Mouse (Mus musculus) splenic B cell, adult 2 months (primary cell): ENCODE measurements around the gene Bsg.

Experiments
- DNase-seq: peaks from one replicate; pipeline ENCODE4 v3.0.0-alpha.2; 2011; ENCODE audit warnings: low read depth, low spot score
- H3K27me3 ChIP-seq: 2 replicates; pipeline ENCODE4 v1.6.1; 2012; ENCODE audit warnings: mild to moderate bottlenecking, low read length, moderate library complexity, mixed read lengths; ENCODE audit not compliant: control insufficient read depth, poor library complexity, insufficient read depth, severe bottlenecking
- H3K36me3 ChIP-seq: 2 replicates; pipeline ENCODE4 v1.6.1; 2012; ENCODE audit warnings: mild to moderate bottlenecking, low read length, moderate library complexity, mixed read lengths; ENCODE audit not compliant: control insufficient read depth, poor library complexity, insufficient read depth, severe bottlenecking

Gene Bsg

DNA sequence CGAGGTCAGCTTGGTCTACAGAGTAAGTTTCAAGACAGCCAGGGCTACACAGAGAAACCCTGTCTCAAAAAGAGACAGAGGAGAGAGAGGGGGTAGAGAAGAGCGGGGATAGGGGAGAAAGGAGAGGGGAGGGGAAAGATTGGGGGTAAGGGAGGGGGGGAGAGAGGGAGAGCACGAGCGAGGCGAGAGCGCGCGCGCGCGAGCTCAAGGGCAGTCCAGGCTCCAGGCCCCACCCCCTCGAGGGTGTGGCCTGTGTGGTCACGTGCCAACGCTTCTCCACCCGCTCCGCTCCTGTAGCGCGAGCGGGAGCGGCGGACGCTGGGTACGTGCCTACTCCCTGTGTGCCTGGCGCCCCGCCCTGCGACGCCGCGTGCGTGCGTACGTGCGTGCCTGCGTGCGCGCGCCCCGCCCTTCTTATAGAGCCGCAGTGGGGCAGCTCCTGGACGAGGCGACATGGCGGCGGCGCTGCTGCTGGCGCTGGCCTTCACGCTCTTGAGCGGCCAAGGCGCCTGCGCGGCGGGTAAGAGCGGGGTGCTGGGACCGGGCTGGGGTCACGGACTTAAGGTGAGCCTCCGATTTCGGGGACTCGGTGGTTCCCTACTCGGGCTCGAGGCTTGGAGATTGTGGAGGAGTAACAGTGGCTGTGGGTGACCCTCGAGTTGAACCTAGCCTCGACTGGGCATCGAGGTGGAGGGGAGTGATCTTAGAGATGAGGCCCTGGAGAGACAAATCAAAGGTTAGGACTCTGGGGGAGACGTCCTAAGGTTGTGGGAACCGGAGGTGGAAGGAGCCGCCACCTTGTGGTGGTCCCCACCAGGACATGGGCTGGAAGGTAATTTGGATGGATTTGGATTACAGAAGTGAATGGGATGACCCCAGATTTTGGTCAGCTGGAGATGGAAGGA, at the start of gene Bsg:
Bsg (plus strand) TSS at position 427 of the 905 bp plus-strand sequence.
- Histone ChIP-seq H3K27me3 (no peaks in the 10 kb centered on the region), H3K36me3 (peaks cover 2% of the 10 kb centered on the region; the same call in 1 of the 2 replicates)
- peak; percentile 99 for DNase-seq

DNA sequence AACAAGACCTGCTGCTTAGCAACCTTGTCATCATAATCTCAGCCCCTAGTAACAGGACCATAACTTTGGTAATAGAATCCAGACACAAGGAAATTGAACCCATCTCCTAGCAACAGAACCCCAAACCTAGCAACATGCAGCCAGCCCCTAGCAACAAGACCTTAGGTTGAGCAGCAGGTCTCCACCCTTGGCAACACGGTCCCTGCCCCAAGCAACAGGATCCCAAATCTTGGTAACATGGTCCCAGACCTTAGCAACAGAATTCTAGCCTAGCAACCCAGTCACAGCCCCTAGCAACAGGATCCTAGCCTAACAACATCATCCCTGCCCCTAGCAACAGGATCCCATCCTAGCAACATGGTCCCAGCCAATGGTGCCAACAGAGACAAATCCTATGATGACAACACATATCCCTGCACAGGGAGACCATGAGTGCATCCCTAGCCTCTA, 49.3 kb upstream of the Bsg start:
- Histone ChIP-seq H3K27me3 (no peaks in the 10 kb centered on the region; the same call in 1 of the 2 replicates), H3K36me3 (no peaks in the 10 kb centered on the region)
- DNase-seq, result no peak

DNA sequence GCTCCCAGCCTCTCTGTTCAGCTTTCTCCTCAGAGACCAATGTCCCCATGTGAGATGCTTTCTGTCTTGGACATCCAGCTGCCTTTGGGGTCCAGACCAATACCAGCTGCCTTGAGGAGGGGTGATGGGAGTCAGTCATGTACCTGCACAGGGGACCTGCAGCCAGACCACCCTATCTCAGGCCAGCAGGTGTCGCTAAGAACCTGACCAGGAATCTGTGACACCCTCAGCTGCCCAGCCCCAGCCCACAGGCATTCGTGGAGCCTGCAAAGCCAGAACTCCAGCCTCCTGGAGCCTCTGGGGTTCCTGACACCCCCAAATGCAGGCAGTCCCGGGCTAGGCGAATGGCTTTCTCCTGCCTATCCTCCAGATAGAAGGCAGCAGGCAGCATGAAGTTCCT, 45.5 kb upstream of the Bsg start:
- peak; percentile 47 for DNase-seq
- H3K36me3 ChIP-seq, result no peaks in the 10 kb centered on the region
- H3K27me3 ChIP-seq, result no peaks in the 10 kb centered on the region; the same call in 1 of the 2 replicates

DNA sequence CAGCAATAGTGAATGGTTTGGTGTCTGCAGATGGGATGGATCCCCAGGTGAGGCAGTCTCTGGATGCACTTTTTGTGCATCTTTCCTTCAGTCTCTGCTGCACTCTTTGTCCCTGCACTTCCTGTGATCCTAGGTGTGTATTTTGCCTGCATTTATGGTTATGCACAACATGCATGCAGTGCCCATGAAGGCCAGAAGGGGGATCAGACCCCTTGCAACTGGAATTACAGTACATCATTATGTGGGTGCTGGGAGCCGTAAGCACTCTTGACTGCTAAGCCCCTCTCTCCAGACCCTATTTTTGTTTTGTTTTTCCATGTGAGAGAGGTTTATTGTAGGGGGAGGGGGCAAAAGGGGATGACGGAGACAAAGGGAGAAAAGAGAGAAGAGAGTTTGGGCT, 44.0 kb upstream of the Bsg start:
- no peaks in the 10 kb centered on the region; the same call in 1 of the 2 replicates for H3K27me3 ChIP-seq
- peak; percentile 30 for DNase-seq
- H3K36me3 ChIP-seq, result no peaks in the 10 kb centered on the region

DNA sequence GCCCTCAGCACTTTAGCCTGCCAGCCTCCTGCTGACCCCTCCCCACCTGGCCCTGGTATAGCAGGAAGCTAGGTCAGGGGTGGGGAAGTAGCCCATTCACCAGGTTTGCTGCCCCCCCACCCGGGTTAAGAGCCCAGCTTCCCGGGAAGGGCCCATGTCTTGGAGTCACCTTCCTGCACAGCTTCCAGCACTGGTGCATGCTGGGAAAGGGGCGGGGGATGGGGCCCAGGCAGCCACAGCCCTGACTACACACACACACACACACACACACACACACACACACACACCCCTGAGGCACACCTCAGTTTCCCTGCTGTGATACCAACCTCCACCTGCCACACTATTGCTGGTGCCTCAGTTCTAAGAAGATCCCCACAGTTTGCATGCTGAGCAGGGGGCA, 42.4 kb upstream of the Bsg start:
- DNase-seq, result no peak
- Histone ChIP-seq H3K27me3 (no peaks in the 10 kb centered on the region), H3K36me3 (no peaks in the 10 kb centered on the region)

DNA sequence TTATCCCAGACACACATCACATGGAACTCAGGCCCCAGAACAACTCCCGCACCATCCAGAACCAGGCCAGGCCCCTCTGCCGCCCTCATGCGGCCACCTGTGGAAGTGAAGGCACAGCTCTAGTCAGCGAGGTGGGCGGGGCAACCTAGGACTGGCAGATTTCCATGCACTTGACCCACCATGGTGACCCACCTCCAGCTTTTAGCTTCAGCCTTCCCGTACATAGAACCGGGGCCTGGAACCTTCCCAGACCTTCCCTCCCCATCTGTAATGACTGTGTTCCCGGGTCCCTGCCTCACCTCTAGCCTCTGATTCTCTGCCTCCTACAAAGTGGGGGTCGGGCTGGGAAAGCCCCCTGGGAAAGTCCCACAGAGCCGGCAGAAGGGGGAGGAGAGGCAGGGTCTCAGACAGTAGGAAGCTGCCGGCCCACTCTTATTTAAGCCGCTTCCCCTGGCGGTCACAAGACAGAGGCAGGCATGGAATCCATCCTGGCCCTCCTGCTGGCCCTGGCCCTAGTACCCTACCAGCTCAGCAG, 40.1 kb upstream of the Bsg start, which contains the start of gene Madcam1:
Madcam1 (plus strand) TSS at position 429 of the 535 bp plus-strand sequence.
- no peaks in the 10 kb centered on the region for H3K27me3 ChIP-seq
- peak; percentile 79 for DNase-seq
- H3K36me3 ChIP-seq, result no peaks in the 10 kb centered on the region

DNA sequence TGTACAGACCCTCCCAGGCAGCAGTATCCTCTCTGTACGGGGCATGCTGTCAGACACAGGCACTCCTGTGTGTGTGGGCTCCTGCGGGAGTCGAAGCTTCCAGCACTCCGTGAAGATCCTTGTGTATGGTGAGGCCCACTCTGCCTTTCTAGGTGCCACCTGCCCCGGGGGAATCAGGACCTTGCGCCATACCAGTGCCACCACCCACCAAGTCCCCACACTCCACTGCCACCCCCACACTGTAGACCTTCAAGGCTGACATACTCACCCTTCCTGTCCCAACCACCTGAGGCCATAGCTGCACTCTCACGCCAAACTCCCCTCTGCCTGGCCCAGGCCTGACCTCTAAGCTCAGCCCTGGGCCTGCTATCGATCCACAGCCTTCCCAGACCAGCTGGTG, 39.2 kb upstream of the Bsg start:
- Histone ChIP-seq H3K27me3 (no peaks in the 10 kb centered on the region), H3K36me3 (no peaks in the 10 kb centered on the region)
- no peak for DNase-seq

DNA sequence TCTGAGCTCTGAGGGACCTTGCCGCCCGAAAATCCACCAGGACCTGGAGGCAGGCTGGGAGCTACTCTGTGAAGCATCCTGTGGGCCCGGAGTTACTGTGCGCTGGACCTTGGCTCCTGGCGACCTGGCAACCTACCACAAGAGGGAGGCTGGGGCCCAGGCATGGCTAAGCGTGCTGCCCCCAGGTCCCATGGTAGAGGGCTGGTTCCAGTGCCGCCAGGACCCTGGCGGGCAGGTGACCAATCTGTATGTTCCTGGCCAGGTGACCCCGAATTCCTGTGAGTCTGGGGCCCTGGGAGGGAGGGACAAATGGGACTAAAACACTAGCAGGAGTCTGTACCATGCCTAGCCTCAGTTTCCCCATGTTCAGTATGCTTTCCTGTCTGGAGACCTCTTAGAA, 37.8 kb upstream of the Bsg start:
- no peak for DNase-seq

DNA sequence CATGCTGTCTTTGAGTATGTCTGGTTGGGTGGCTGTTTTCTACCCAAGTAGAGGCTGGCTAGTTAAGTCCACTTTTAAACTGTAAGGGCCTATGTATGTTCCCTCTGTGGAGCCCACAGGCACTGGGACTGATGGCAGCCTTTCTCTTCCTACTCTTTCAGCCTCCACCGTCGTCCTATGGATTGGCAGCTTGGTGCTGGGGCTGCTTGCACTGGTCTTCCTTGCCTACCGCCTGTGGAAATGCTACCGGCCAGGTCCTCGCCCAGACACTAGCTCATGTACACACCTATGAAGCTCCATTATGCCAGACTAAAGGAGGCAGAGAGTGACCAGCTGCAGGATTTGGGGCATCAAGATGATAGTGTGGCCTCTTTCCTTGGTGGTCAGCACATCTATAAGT, 36.2 kb upstream of the Bsg start:
- H3K36me3 ChIP-seq, result no peaks in the 10 kb centered on the region
- no peaks in the 10 kb centered on the region for H3K27me3 ChIP-seq
- no peak for DNase-seq

More for the DNA sequence above, 37.8 kb upstream of the Bsg start:
- Histone ChIP-seq H3K27me3 (no peaks in the 10 kb centered on the region), H3K36me3 (no peaks in the 10 kb centered on the region)

DNA sequence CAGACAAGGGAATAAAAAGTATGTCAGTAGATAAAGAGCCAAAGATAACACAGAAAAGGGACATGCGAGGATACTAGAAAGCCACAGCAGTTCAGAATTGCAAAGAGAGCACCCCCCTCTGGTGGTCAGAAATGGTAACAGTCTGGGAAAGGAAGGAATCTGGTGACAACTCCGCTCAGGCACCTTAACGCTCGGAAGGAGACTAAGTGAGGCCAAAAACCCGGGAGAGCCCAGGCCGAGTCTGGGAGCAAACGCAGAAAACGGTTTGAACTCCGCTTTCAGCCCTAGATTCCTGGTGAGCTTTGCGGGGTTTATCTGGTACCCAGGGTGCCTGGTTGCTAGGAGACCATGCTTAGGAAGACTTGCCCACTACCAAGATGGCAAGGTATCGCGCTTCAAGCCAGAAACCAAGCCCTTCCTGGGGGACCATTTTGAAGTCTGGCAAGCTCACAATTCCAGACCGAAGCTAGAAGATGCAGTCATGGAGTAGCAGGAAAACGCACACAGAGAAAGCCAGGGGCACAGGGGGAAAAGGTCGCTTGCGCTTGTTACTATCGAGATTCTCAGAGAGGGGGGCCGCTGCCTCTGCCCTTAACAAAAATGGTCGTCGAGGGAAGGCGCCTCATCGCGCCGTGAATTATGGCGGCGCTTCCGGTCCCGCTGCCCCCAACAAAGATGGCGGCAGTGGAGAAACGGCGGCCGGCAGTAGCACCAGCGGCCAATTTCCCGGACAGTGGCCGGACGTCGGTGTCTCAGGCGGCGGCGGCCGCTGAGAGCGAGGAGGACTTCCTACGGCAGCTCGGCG, 35.3 kb upstream of the Bsg start, which contains the start of gene Tpgs1:
Tpgs1 (plus strand) TSS at position 599 of the 805 bp plus-strand sequence.
- DNase-seq, result peak; percentile 94
- H3K27me3 ChIP-seq, result no peaks in the 10 kb centered on the region
- H3K36me3 ChIP-seq, result no peaks in the 10 kb centered on the region

DNA sequence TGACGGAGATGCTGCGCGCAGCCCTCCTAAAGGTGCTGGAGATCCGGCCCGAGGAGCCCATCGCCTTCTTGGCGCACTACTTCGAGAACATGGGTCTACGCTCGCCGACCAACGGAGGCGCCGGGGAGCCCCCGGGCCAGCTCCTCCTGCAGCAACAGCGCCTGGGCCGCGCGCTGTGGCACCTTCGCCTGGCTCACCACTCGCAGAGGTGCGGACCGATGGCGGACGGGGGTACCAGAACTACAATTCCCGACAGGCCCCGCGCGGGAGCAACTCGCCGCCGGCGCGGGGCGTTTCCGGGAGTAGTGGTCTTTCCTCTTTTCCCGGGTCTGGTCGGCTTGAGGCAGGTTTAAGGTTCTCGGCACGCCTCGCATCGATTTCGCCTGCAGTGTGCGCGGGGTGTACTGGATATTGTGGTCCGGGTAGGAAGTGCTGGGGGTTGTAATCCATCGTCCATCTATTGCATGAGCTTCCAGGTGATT, 34.7 kb upstream of the Bsg start:
- Histone ChIP-seq H3K36me3 (no peaks in the 10 kb centered on the region), H3K27me3 (no peaks in the 10 kb centered on the region)
- DNase-seq, result peak; percentile 56

DNA sequence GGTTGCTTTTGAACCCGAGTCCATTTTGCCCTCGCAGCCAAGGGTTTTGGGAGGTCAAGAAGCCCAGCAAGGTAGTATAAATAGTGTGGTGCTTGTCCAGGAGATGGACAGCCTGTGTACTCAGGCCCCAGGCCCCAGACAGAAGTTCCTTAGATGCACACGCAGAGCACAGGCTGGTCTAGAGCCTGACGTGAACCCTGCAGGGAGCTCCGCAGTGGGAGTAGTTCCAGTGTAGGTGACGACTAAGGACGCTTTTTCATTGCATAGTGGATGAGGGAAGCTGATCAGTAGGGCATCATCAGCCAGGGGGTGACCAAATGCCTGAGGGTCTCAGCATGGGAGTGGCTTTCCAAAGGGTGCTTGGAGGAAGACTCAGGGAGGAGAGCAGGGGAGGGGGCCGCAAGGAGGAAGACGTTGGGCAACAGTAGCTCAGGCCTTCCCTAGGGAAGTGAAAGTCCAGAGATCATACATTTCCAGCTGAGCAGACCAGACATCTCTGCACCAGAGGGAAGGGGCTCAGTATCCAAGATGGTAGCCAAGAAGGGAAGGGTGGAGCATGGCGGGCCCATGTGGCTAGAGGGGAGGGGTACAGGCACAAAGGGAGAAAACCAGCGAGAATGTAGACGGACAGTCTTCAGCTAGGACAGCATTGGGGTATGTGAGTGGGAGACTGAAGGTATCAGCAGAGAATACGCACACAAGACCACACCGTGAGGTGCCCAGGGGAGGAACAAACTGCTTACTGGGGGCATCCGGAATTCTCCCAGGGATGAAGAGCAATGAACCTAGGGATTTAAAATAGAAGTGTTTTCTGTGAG, 34.0 kb upstream of the Bsg start:
- Histone ChIP-seq H3K27me3 (no peaks in the 10 kb centered on the region), H3K36me3 (no peaks in the 10 kb centered on the region)
- no peak for DNase-seq

DNA sequence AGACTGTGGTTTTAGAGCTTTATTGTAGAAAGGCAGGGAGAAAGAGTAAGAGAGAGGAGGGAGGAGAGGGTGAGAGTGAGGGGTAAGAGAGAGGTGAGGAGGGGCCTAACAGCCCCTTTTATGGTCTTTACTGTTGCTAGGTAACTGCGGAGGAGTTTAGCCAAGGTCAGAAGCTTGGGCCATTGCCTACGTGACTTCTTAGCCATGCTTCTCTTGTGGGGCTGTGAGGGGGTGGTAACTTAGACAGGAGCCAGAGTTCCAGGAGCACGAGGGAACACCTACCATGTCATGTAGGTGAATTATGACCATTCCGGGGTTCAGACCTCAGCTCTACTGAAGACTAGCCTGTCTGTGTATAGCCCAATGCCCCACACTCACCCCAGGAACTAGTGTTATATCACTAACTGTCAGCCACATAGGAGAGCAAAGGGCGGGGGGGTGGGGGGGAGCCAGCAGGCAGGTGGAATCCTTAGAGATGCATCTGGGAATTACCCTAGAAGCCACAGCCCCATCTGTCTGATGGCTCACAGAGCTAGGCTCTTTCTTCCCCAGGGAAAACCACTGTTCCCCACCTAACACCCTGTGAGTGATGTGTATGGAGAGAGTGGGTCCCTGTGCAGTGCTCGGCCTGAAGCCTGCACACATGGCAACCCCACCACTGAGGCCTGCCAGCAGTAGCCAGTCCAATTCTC, 32.7 kb upstream of the Bsg start:
- no peaks in the 10 kb centered on the region for H3K27me3 ChIP-seq
- H3K36me3 ChIP-seq, result no peaks in the 10 kb centered on the region
- DNase-seq, result no peak
